Mouse (Mus musculus): ENCODE data around the gene Dhx32. TPM values are rescaled to one million over a fixed set of nuclear protein-coding genes. Genes with fewer than 3 reads are reported as not detected.
A peak's percentile ranks its signal among the peaks of the same experiment; 100 is the strongest.

The Dhx32 gene
- polyA plus RNA-seq, 1 experiment from 2014 or later: 27.7 TPM

- peaks cover 20% of the 10 kb centered on the region for H3K4me1 ChIP-seq
- no peaks in the 10 kb centered on the region for H3K9me3 ChIP-seq
- no peak overlapping the region for H3K4me3 ChIP-seq
- 36% methylated on average over 10 of the region's 10 CpGs for WGBS
- no peak overlapping the region for H3K9ac ChIP-seq
- no peak overlapping the region for H3K27ac ChIP-seq
- ATAC-seq (ENCODE audit: borderline replicate concordance, extremely low read depth, low FRiP score, low TSS enrichment): 0 out of 2 replicates have a peak, but pooled peaks have one; percentile 44
- no peak overlapping the region for H3K4me2 ChIP-seq
- no peaks in the 10 kb centered on the region for H3K27me3 ChIP-seq
- no peaks in the 10 kb centered on the region for H3K36me3 ChIP-seq
Measured at GRCm38 (mm10) chr7:133793248-133794131, 11.0 kb upstream of the Dhx32 start.

- H3K4me2 ChIP-seq: no peak overlapping the region
- H3K36me3 ChIP-seq: no peaks in the 10 kb centered on the region
- no peak overlapping the region for H3K4me3 ChIP-seq
- no peak for ATAC-seq (ENCODE audit: borderline replicate concordance, extremely low read depth, low FRiP score, low TSS enrichment)
- no peaks in the 10 kb centered on the region for H3K27me3 ChIP-seq
- H3K9ac ChIP-seq: no peak overlapping the region
- no peak overlapping the region for H3K27ac ChIP-seq
- H3K4me1 ChIP-seq: peaks cover 20% of the 10 kb centered on the region
- 19% methylated on average over 1 of the region's 1 CpGs for WGBS
- H3K9me3 ChIP-seq: no peaks in the 10 kb centered on the region
Measured at GRCm38 (mm10) chr7:133792771-133793170, 10.2 kb upstream of the Dhx32 start.

GRCm38 (mm10) chr7:133790608-133791229 is 8.2 kb upstream of the Dhx32 start:
- no peak overlapping the region for H3K4me2 ChIP-seq
- 78% methylated on average over 4 of the region's 4 CpGs for WGBS
- H3K27ac ChIP-seq: no peak overlapping the region
- H3K4me3 ChIP-seq: no peak overlapping the region
- no peaks in the 10 kb centered on the region for H3K27me3 ChIP-seq
- no peak for ATAC-seq (ENCODE audit: borderline replicate concordance, extremely low read depth, low FRiP score, low TSS enrichment)
- no peaks in the 10 kb centered on the region for H3K9me3 ChIP-seq
- H3K36me3 ChIP-seq: no peaks in the 10 kb centered on the region
- H3K9ac ChIP-seq: no peak overlapping the region
- H3K4me1 ChIP-seq: peaks cover 20% of the 10 kb centered on the region

- WGBS: 89% methylated on average over 4 of the region's 4 CpGs
- H3K9me3 ChIP-seq: no peaks in the 10 kb centered on the region
- H3K4me2 ChIP-seq: no peak overlapping the region
- no peak overlapping the region for H3K9ac ChIP-seq
- ATAC-seq (ENCODE audit: borderline replicate concordance, extremely low read depth, low FRiP score, low TSS enrichment): no peak
- no peak overlapping the region for H3K27ac ChIP-seq
- H3K4me3 ChIP-seq: no peak overlapping the region
- H3K27me3 ChIP-seq: no peaks in the 10 kb centered on the region
- H3K36me3 ChIP-seq: no peaks in the 10 kb centered on the region
- H3K4me1 ChIP-seq: peaks cover 20% of the 10 kb centered on the region
Measured at GRCm38 (mm10) chr7:133790171-133790570, 7.6 kb upstream of the Dhx32 start.

GRCm38 (mm10) chr7:133788147-133788546 is 5.6 kb upstream of the Dhx32 start:
- Histone ChIP-seq H3K4me1 (peaks cover 8% of the 10 kb centered on the region), H3K36me3 (no peaks in the 10 kb centered on the region), H3K9me3 (no peaks in the 10 kb centered on the region), H3K27me3 (no peaks in the 10 kb centered on the region), H3K9ac (no peak overlapping the region), H3K27ac (no peak overlapping the region), H3K4me2 (no peak overlapping the region), H3K4me3 (no peak overlapping the region)
- ATAC-seq (ENCODE audit: borderline replicate concordance, extremely low read depth, low FRiP score, low TSS enrichment): no peak
- 65% methylated on average over 3 of the region's 3 CpGs for whole genome bisulfite sequencing

- Histone ChIP-seq H3K9ac (no peak overlapping the region), H3K9me3 (no peaks in the 10 kb centered on the region), H3K36me3 (no peaks in the 10 kb centered on the region), H3K27me3 (no peaks in the 10 kb centered on the region), H3K27ac (no peak overlapping the region), H3K4me1 (peaks cover 9% of the 10 kb centered on the region), H3K4me3 (no peak overlapping the region), H3K4me2 (no peak overlapping the region)
- no peak for ATAC-seq (ENCODE audit: borderline replicate concordance, extremely low read depth, low FRiP score, low TSS enrichment)
- 82% methylated on average over 6 of the region's 6 CpGs for WGBS
Measured at GRCm38 (mm10) chr7:133787571-133787970, 5.0 kb upstream of the Dhx32 start.

GRCm38 (mm10) chr7:133781991-133782390 is 535 bp downstream of the Dhx32 start:
- 56% methylated on average over 6 of the region's 6 CpGs for WGBS
- Histone ChIP-seq H3K4me1 (peaks cover 8% of the 10 kb centered on the region; the same call in 1 of the 2 replicates), H3K27ac (no peak overlapping the region), H3K27me3 (no peaks in the 10 kb centered on the region), H3K4me3 (no peak overlapping the region), H3K36me3 (no peaks in the 10 kb centered on the region), H3K9me3 (no peaks in the 10 kb centered on the region), H3K4me2 (no peak overlapping the region), H3K9ac (no peak overlapping the region)
- no peak; the same call in 1 of the 2 replicates for ATAC-seq (ENCODE audit: borderline replicate concordance, extremely low read depth, low FRiP score, low TSS enrichment)

GRCm38 (mm10) chr7:133781583-133781982 is 943 bp downstream of the Dhx32 start:
- Histone ChIP-seq H3K27me3 (no peaks in the 10 kb centered on the region), H3K36me3 (no peaks in the 10 kb centered on the region), H3K9me3 (no peaks in the 10 kb centered on the region), H3K27ac (no peak overlapping the region), H3K4me1 (peaks cover 8% of the 10 kb centered on the region; the same call in 1 of the 2 replicates), H3K4me2 (no peak overlapping the region), H3K9ac (no peak overlapping the region), H3K4me3 (no peak overlapping the region)
- WGBS: 34% methylated on average over 6 of the region's 6 CpGs
- ATAC-seq (ENCODE audit: borderline replicate concordance, extremely low read depth, low FRiP score, low TSS enrichment): no peak

- Histone ChIP-seq H3K4me1 (peaks cover 10% of the 10 kb centered on the region; the same call in 1 of the 2 replicates), H3K36me3 (no peaks in the 10 kb centered on the region), H3K4me3 (peak within 1 kb of the TSS; percentile 62), H3K9ac (peak within 1 kb of the TSS; percentile 63), H3K27me3 (0 out of 2 replicates have a peak, but pooled peaks cover 3% of the 10 kb centered on the region), H3K9me3 (no peaks in the 10 kb centered on the region), H3K27ac (no peak within 1 kb of the TSS), H3K4me2 (peak within 1 kb of the TSS; percentile 84)
- peak; percentile 95 for ATAC-seq (ENCODE audit: borderline replicate concordance, extremely low read depth, low FRiP score, low TSS enrichment)
- under 1% methylated on average over 45 of the region's 45 CpGs for WGBS
Measured at GRCm38 (mm10) chr7:133776626-133776996, 5.9 kb downstream of the Dhx32 start, which contains the start of gene Fank1. Fank1 (plus strand) TSS chr7:133776861.

- H3K4me2 ChIP-seq: peak overlapping the region; percentile 84
- 5% methylated on average over 36 of the region's 38 CpGs for WGBS
- no peak for ATAC-seq (ENCODE audit: borderline replicate concordance, extremely low read depth, low FRiP score, low TSS enrichment)
- H3K9me3 ChIP-seq: no peaks in the 10 kb centered on the region
- no peaks in the 10 kb centered on the region for H3K36me3 ChIP-seq
- peak overlapping the region; percentile 62 for H3K4me3 ChIP-seq
- 0 out of 2 replicates have a peak, but pooled peaks cover 3% of the 10 kb centered on the region for H3K27me3 ChIP-seq
- H3K9ac ChIP-seq: peak overlapping the region; percentile 63
- H3K4me1 ChIP-seq: peaks cover 10% of the 10 kb centered on the region; the same call in 1 of the 2 replicates
- H3K27ac ChIP-seq: no peak overlapping the region
Measured at GRCm38 (mm10) chr7:133775796-133776625, 6.5 kb downstream of the Dhx32 start.

- H3K27me3 ChIP-seq: 0 out of 2 replicates have a peak, but pooled peaks cover 3% of the 10 kb centered on the region
- no peaks in the 10 kb centered on the region for H3K36me3 ChIP-seq
- H3K4me1 ChIP-seq: peaks cover 10% of the 10 kb centered on the region; the same call in 1 of the 2 replicates
- ATAC-seq (ENCODE audit: borderline replicate concordance, extremely low read depth, low FRiP score, low TSS enrichment): no peak
- no peak overlapping the region for H3K27ac ChIP-seq
- H3K9ac ChIP-seq: no peak overlapping the region
- 55% methylated on average over 5 of the region's 5 CpGs for WGBS
- peak overlapping the region; percentile 11; the same call in 1 of the 2 replicates for H3K4me2 ChIP-seq
- H3K4me3 ChIP-seq: no peak overlapping the region
- H3K9me3 ChIP-seq: no peaks in the 10 kb centered on the region
Measured at GRCm38 (mm10) chr7:133775179-133775578, 7.3 kb downstream of the Dhx32 start.

All from lung, embryonic 15.5 days (tissue).